Mouse (Mus musculus): Measurements from ENCODE around the gene Serpinb9f.
"Not testable (repeated sequence)": the region's sequence is repeated elsewhere in the genome, so short reads cannot be mapped to it uniquely, and the experiment has no call there.

Gene Serpinb9f

DNA sequence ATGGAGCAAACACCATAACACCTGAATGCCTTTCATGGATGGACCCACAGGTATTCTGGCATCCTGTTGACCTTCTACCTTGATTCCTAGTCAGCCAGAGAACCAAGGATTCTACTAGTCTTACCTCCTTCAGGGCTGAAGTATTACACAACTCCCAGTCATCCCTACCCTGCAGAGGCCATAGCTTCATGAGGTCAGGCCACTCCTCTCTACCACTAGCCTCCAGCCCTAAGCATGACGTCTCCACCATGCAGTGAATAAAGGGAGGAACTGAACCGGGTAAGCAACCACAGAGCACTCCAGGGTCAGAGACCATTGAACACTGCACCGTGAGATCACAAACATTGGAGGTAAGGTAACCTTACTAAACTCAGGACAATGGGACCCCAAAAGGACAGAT, at the start of gene Serpinb9f:
TSS of gene Serpinb9f (plus strand) at position 301 of the 400 bp plus-strand sequence.
- DNase-seq (ENCODE audit: low read depth, low spot score) = not testable (repeated sequence)

DNA sequence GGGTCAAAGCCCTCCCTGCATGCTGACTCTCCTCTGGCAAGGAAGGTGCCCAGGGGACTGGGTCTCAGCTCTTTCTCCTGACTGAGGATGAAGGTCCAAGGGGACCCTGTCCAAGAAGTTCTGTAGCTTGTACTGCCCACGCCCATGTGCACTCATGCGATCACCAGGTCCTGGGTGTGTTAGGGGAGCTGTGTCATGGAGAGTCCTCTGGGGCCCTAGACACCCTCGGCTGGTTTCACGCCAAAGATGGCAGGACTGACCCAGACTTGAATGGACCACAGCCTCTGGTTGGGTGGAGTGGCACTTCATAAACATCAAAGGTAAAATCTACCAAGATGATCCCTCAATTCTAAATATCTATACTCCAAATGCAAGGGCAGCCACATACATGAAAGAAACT, 15.2 kb upstream of the Serpinb9f start:
- not testable (repeated sequence) for DNase-seq (ENCODE audit: low read depth, low spot score)

DNA sequence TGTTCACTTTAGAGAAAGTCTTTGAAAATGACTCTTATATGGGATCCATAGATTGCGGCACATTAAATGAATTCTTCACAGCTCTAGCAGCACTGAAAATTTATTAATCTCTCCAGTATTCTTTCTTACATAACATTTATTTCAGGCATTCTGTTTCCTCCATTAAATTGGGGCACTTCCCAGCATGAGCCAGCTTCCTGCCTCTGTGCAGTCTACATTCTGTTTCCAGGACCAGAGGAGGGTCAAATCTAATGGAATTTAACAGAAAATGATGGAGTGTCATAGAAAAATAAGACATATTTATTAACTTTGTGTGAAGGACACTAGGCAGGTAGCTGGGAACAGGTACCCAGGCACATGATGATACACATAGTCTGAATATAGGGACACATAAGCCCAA, 32.8 kb downstream of the Serpinb9f start:
- DNase-seq (ENCODE audit: low read depth, low spot score) = not testable (repeated sequence)
